Mouse (Mus musculus) ES-E14 (cell line): Measurements from ENCODE around the gene Serping1. TPM values are rescaled to one million over a fixed set of nuclear protein-coding genes. Genes with fewer than 3 reads are reported as not detected.

Experiments used
- DNase-seq: peaks from one replicate; pipeline ENCODE4 v3.0.0-alpha.2; 2013; ENCODE audit warnings: low read depth, low spot score
- H3K27ac ChIP-seq: 2 replicates; pipeline ENCODE4 v1.5.1; 2012; ENCODE audit warnings: low read depth, mild to moderate bottlenecking, low read length, moderate library complexity, mixed read lengths; ENCODE audit not compliant: poor library complexity, insufficient read depth, severe bottlenecking
- H3K36me3 ChIP-seq: 2 replicates; pipeline ENCODE4 v1.6.1; 2012; ENCODE audit warnings: mild to moderate bottlenecking, low read length, moderate library complexity, mixed read lengths; ENCODE audit not compliant: control insufficient read depth, poor library complexity, insufficient read depth, severe bottlenecking
- H3K4me1 ChIP-seq, 2 experiments: fragments of 150-350 bp in 1 of 2; sonication (generic) in 1 of 2; 2 replicates each; pipeline ENCODE4 v1.6.1; 2012; ENCODE audit warnings: low read length in 2 of 2, mild to moderate bottlenecking in 1 of 2, mixed read lengths in 1 of 2; ENCODE audit not compliant: control insufficient read depth in 2 of 2, insufficient read depth in 2 of 2, poor library complexity in 1 of 2
- H3K4me3 ChIP-seq, 2 experiments: fragments of 150-350 bp in 1 of 2; sonication (generic) in 1 of 2; 2 replicates each; pipeline ENCODE4 v1.5.1; 2012; ENCODE audit warnings: low read length in 2 of 2, low read depth in 1 of 2, mild to moderate bottlenecking in 1 of 2, mixed read lengths in 1 of 2; ENCODE audit not compliant: insufficient read depth in 1 of 2, poor library complexity in 1 of 2, severe bottlenecking in 1 of 2
- H3K9ac ChIP-seq: 2 replicates; pipeline ENCODE4 v1.6.1; 2012; ENCODE audit warnings: low read depth, mild to moderate bottlenecking, low read length, mixed read lengths; ENCODE audit not compliant: poor library complexity, insufficient read depth, severe bottlenecking
- H3K9me3 ChIP-seq: fragments of 150-350 bp; sonication (generic); 2 replicates; pipeline ENCODE4 v1.6.1; 2012; ENCODE audit warnings: low read depth, mild to moderate bottlenecking, low read length; ENCODE audit not compliant: control insufficient read depth, insufficient read depth
- CHD2 ChIP-seq: IDR thresholded peaks from 2 replicates; pipeline ENCODE4 v1.6.1; 2014; ENCODE audit warnings: mild to moderate bottlenecking, low read depth, low read length, inconsistent platforms
- HCFC1 ChIP-seq: IDR thresholded peaks from 2 replicates; pipeline ENCODE4 v1.6.1; 2012; ENCODE audit warnings: low read length, inconsistent platforms, borderline replicate concordance; ENCODE audit not compliant: insufficient read depth
- MAFK ChIP-seq: IDR thresholded peaks from 2 replicates; pipeline ENCODE4 v1.6.1; 2014; ENCODE audit warnings: mild to moderate bottlenecking, low read depth, low read length, inconsistent platforms; ENCODE audit not compliant: insufficient read depth
- ZC3H11A ChIP-seq: IDR thresholded peaks from 2 replicates; pipeline ENCODE4 v1.6.1; 2012; ENCODE audit warnings: low read depth, mild to moderate bottlenecking, inconsistent platforms, low read length, borderline replicate concordance
- ZNF384 ChIP-seq: IDR thresholded peaks from 2 replicates; pipeline ENCODE4 v1.6.1; 2012; ENCODE audit warnings: low read depth, low read length, inconsistent platforms
- in situ Hi-C, 2 experiments: fragments of 600-800 bp; cut with MboI; formaldehyde crosslinking; loops; one replicate each; pipeline ENCODE4 v1.15.1; 2025; ENCODE audit warnings: low sequenced_read_pairs in 2 of 2, inconsistent platforms in 1 of 2; ENCODE audit not compliant: unreplicated experiment in 2 of 2
- total RNA-seq: library from RNA; depleted of rRNA; stranded (reverse); fragments of 300-350 nt; gene quantifications from 2 replicates; pipeline ENCODE4 v1.2.3, GENCODE M21; 2012

Gene Serping1
- total RNA-seq, 1 experiment: 6.3 TPM

DNA sequence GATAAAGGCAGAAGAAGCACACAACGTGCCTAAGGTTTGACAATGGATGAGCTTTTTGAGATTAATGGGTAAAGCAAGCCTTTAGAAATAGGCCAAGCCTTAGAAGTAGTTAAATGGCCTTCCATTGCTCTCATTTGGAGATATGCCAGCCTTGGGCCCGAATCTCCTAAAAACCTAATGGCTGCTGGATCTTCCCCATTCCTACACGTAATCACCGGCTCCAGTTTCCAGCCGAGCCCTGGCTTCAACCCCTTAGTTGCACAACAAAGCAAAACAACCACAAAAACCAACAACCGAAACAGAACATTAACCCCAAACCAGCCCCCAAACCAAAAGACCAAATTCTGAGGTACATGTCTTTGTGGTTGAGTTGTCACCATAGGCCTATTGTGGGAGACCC lies 421 bp upstream of the Serping1 start:
- TF ChIP-seq MAFK: no peak
- no peak for TF ChIP-seq ZNF384
- TF ChIP-seq CHD2: no peak
- TF ChIP-seq ZC3H11A: no peak
- TF ChIP-seq HCFC1: no peak
- in situ Hi-C loops: no loop called here
- H3K4me3 ChIP-seq: no peak overlapping the region
- DNase-seq: no peak
- H3K9ac ChIP-seq: no peak overlapping the region
- H3K9me3 ChIP-seq: no peaks in the 10 kb centered on the region
- no peak overlapping the region; the same call in 1 of the 2 replicates for H3K27ac ChIP-seq
- no peaks in the 10 kb centered on the region for H3K36me3 ChIP-seq
- peaks cover 3 to 10% of the 10 kb centered on the region in 2 experiments; a peak in 1 of 4 replicates for H3K4me1 ChIP-seq

- no peaks in the 10 kb centered on the region for H3K9me3 ChIP-seq
- TF ChIP-seq HCFC1: 0 out of 2 replicates have a peak, but pooled peaks have one; percentile 30
- no peak for TF ChIP-seq CHD2
- no peak for TF ChIP-seq MAFK
- TF ChIP-seq ZC3H11A: no peak
- H3K4me3 ChIP-seq: peak overlapping the region; percentile 15 to 48
- no peaks in the 10 kb centered on the region for H3K36me3 ChIP-seq
- H3K9ac ChIP-seq: peak overlapping the region; percentile 42; the same call in 1 of the 2 replicates
- peaks cover 3 to 10% of the 10 kb centered on the region in 2 experiments; a peak in 1 of 4 replicates for H3K4me1 ChIP-seq
- peak overlapping the region; percentile 61; the same call in 1 of the 2 replicates for H3K27ac ChIP-seq
- DNase-seq: peak; percentile 89
- in situ Hi-C loops: no loop called here
These were observed 493 bp downstream of the Serping1 start for GRCm38 (mm10) chr2:84774751-84775150.

GRCm38 (mm10) chr2:84773195-84773594 lies 2.0 kb downstream of the Serping1 start:
- Histone ChIP-seq H3K9ac (no peak overlapping the region), H3K4me1 (peaks cover 3 to 10% of the 10 kb centered on the region in 2 experiments; a peak in 1 of 4 replicates), H3K27ac (no peak overlapping the region), H3K36me3 (no peaks in the 10 kb centered on the region), H3K9me3 (no peaks in the 10 kb centered on the region), H3K4me3 (no peak overlapping the region)
- in situ Hi-C loops: no loop called here
- DNase-seq: no peak
- no peak for TF ChIP-seq ZC3H11A
- TF ChIP-seq HCFC1: no peak
- TF ChIP-seq ZNF384: no peak
- TF ChIP-seq CHD2: no peak
- TF ChIP-seq MAFK: no peak

GRCm38 (mm10) chr2:84772454-84772853 lies 2.8 kb downstream of the Serping1 start:
- Histone ChIP-seq H3K4me1 (peaks cover 3 to 10% of the 10 kb centered on the region in 2 experiments; a peak in 1 of 4 replicates), H3K36me3 (no peaks in the 10 kb centered on the region), H3K9ac (no peak overlapping the region), H3K9me3 (no peaks in the 10 kb centered on the region), H3K4me3 (no peak overlapping the region), H3K27ac (no peak overlapping the region)
- no peak for TF ChIP-seq ZNF384
- no peak for TF ChIP-seq MAFK
- no peak for TF ChIP-seq CHD2
- in situ Hi-C loops: no loop called here
- DNase-seq: no peak

DNA sequence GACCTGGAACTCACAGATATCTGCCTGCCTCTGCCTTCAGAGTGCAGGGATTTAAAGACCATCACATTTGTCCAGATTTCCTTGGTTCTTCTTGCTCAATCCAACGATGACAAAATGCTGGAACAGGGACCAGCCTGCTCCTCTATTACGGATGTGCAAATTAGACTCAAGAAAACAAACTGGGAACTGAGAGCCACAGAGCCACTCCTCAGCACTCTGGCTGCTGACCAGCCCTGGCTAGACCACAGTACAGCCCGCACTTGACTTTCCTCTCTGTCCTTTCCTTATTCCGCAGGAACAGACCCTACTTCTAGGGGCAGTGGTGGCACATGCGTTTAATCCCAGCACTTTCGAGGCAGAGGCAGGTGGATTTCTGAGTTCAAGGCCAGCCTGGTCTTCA lies 4.7 kb downstream of the Serping1 start:
- Histone ChIP-seq H3K4me3 (no peak overlapping the region), H3K36me3 (no peaks in the 10 kb centered on the region), H3K9ac (no peak overlapping the region), H3K27ac (no peak overlapping the region), H3K4me1 (peaks cover 1 to 10% of the 10 kb centered on the region in 2 experiments; a peak in 1 of 4 replicates), H3K9me3 (no peaks in the 10 kb centered on the region)
- no peak for DNase-seq
- in situ Hi-C loops: no loop called here
- TF ChIP-seq ZC3H11A (no peak), MAFK (no peak), HCFC1 (no peak), ZNF384 (no peak)
